9 mouse cellular contexts compared by ENCODE assay signal in the genomic region with DNA sequence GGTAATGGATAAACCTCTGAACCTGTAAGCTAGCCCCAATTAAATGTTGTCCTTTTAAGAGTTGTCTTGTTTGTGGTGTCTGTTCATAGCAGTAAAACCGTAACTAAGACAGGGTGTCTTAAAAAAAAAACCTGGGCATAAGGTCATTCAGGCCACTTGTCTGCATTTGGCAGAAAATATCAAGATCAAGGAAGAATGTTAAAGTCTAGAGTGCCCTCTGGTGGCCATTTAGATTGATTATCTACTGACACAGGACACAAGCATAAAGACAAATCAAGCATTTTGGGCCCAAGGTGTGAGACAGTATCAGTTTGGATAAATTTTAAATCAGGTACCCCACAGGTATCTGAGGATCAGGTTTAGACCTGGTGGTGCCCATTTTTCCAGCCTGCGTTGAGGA. TPM values are rescaled to one million over a fixed set of nuclear protein-coding genes. Genes with fewer than 3 reads are reported as not detected.
DNase-seq lines count a peak whose midpoint lies in the region; ATAC-seq lines count a peak whose summit lies in the region.
"Had no signal": no experiment of that assay in that cellular context is flagged by ENCODE, and none has a peak within 500 bp of the region (broad histone marks: within the 10 kb centered on the region; RNA-seq: fewer than 3 reads in every experiment).

No protein-coding gene starts in this region.

- no peak for ATAC-seq in hindbrain, embryonic 11.5 days (ENCODE audit: low FRiP score)
- ATAC-seq in hindbrain, embryonic 16.5 days: no peak
- ATAC-seq in inflammation-experienced regulatory T-cells, adult 6 months: peak; percentile 46
- ATAC-seq in neural tube, embryonic 15.5 days (ENCODE audit: low FRiP score): no peak
- ATAC-seq in midbrain, embryonic 11.5 days (ENCODE audit: low FRiP score): no peak

- no peak overlapping the region for H3K4me2 ChIP-seq in hindbrain, embryonic 11.5 days (replicated peaks; ENCODE audit: low read depth, low read length)
- no peak overlapping the region for H3K4me2 ChIP-seq in hindbrain, embryonic 16.5 days (ENCODE audit: low read length)
- no peak overlapping the region for H3K4me2 ChIP-seq in neural tube, embryonic 15.5 days
- H3K4me2 ChIP-seq in midbrain, embryonic 11.5 days: no peak overlapping the region
- H3K4me2 ChIP-seq: heart, embryonic 15.5 days had no signal

- no peaks in the 10 kb centered on the region for H3K36me3 ChIP-seq in hindbrain, embryonic 11.5 days (ENCODE audit: control insufficient read depth, insufficient read depth, low read length)
- H3K36me3 ChIP-seq in hindbrain, embryonic 16.5 days (ENCODE audit: control insufficient read depth, insufficient read depth, low read length): no peaks in the 10 kb centered on the region
- H3K36me3 ChIP-seq in neural tube, embryonic 15.5 days: no peaks in the 10 kb centered on the region
- H3K36me3 ChIP-seq in midbrain, embryonic 11.5 days (ENCODE audit: control insufficient read depth, insufficient read depth, low read length): no peaks in the 10 kb centered on the region
- H3K36me3 ChIP-seq: heart, embryonic 15.5 days had no signal

- no peaks in the 10 kb centered on the region for H3K4me1 ChIP-seq in hindbrain, embryonic 11.5 days (replicated peaks; ENCODE audit: control insufficient read depth, insufficient read depth, low read length)
- H3K4me1 ChIP-seq in hindbrain, embryonic 16.5 days (ENCODE audit: control insufficient read depth, insufficient read depth, low read depth, low read length): no peaks in the 10 kb centered on the region
- H3K4me1 ChIP-seq in neural tube, embryonic 15.5 days: no peaks in the 10 kb centered on the region
- H3K4me1 ChIP-seq in midbrain, embryonic 11.5 days (ENCODE audit: control insufficient read depth, insufficient read depth, low read length): no peaks in the 10 kb centered on the region
- H3K4me1 ChIP-seq: heart, embryonic 15.5 days had no signal

- H3K9ac ChIP-seq in hindbrain, embryonic 11.5 days (ENCODE audit: low read depth, low read length): no peak overlapping the region
- no peak overlapping the region for H3K9ac ChIP-seq in hindbrain, embryonic 16.5 days (ENCODE audit: low read depth, low read length)
- no peak overlapping the region for H3K9ac ChIP-seq in neural tube, embryonic 15.5 days (replicated peaks)
- no peak overlapping the region for H3K9ac ChIP-seq in midbrain, embryonic 11.5 days (ENCODE audit: low read length)
- H3K9ac ChIP-seq: heart, embryonic 15.5 days had no signal

- H3K27ac ChIP-seq in hindbrain, embryonic 11.5 days (ENCODE audit: low read depth, low read length): no peak overlapping the region
- no peak overlapping the region for H3K27ac ChIP-seq in hindbrain, embryonic 16.5 days (ENCODE audit: low read depth, low read length)
- H3K27ac ChIP-seq in neural tube, embryonic 15.5 days (replicated peaks): no peak overlapping the region
- H3K27ac ChIP-seq in midbrain, embryonic 11.5 days (ENCODE audit: low read depth, low read length): no peak overlapping the region
- H3K27ac ChIP-seq: heart, embryonic 15.5 days had no signal

- H3K4me3 ChIP-seq in hindbrain, embryonic 11.5 days (ENCODE audit: low read depth, low read length): no peak overlapping the region
- H3K4me3 ChIP-seq in hindbrain, embryonic 16.5 days (ENCODE audit: low read length): no peak overlapping the region
- no peak overlapping the region for H3K4me3 ChIP-seq in neural tube, embryonic 15.5 days (replicated peaks)
- no peak overlapping the region for H3K4me3 ChIP-seq in midbrain, embryonic 11.5 days (ENCODE audit: low read depth, low read length)
- H3K4me3 ChIP-seq: heart, embryonic 15.5 days had no signal

- H3K9me3 ChIP-seq in hindbrain, embryonic 11.5 days (ENCODE audit: control insufficient read depth, low read length): no peaks in the 10 kb centered on the region
- H3K9me3 ChIP-seq in hindbrain, embryonic 16.5 days (ENCODE audit: control insufficient read depth, low read length): no peaks in the 10 kb centered on the region
- H3K9me3 ChIP-seq in neural tube, embryonic 15.5 days (replicated peaks): 0 out of 2 replicates have a peak, but pooled peaks cover 3% of the 10 kb centered on the region
- H3K9me3 ChIP-seq in midbrain, embryonic 11.5 days (ENCODE audit: control insufficient read depth, low read length): no peaks in the 10 kb centered on the region
- H3K9me3 ChIP-seq: heart, embryonic 15.5 days had no signal

- no peaks in the 10 kb centered on the region for H3K27me3 ChIP-seq in hindbrain, embryonic 11.5 days (ENCODE audit: control insufficient read depth, insufficient read depth, low read length)
- no peaks in the 10 kb centered on the region for H3K27me3 ChIP-seq in hindbrain, embryonic 16.5 days (replicated peaks; ENCODE audit: control insufficient read depth, insufficient read depth, low read length)
- no peaks in the 10 kb centered on the region for H3K27me3 ChIP-seq in neural tube, embryonic 15.5 days (replicated peaks)
- H3K27me3 ChIP-seq in midbrain, embryonic 11.5 days (ENCODE audit: control insufficient read depth, insufficient read depth, low read length): no peaks in the 10 kb centered on the region
- H3K27me3 ChIP-seq: heart, embryonic 15.5 days had no signal

- 51% methylated on average over 2 of the region's 2 CpGs for WGBS in hindbrain, embryonic 11.5 days
- WGBS in hindbrain, embryonic 16.5 days: 69% methylated on average over 2 of the region's 2 CpGs
- 62% methylated on average over 2 of the region's 2 CpGs for WGBS in neural tube, embryonic 15.5 days
- WGBS in midbrain, embryonic 11.5 days: 72% methylated on average over 2 of the region's 2 CpGs

- DNase-seq in hindbrain, embryonic 11.5 days (ENCODE audit: low spot score): peak; percentile 50
- DNase-seq in 3T3-L1 (ENCODE audit: low read depth, low spot score) (peak; percentile 87), NIH3T3 (ENCODE audit: low read depth) (peak; percentile 75)
- DNase-seq in ovary, adult 18-20 months (ENCODE audit: low spot score): no peak
- DNase-seq in midbrain, embryonic 11.5 days (ENCODE audit: low spot score, missing footprints): no peak

RNA-seq across cellular contexts. Expression of gene D3Ertd254e, which starts 13.3 kb away (rescaled TPM):
- polyA plus RNA-seq in hindbrain, embryonic 11.5 days (2014; fragmentation: Nextera tagmentation; extraction: Ambion mirVana): 11.6 TPM in 2 replicates
- 14.9 and 15.7 TPM in 2 replicates for polyA plus RNA-seq in hindbrain, embryonic 16.5 days (2015; fragmentation: Nextera tagmentation; extraction: Ambion mirVana)
- polyA plus RNA-seq in inflammation-experienced regulatory T-cells, adult 6 months (2017; shearing (Covaris generic)): 1 to 10 TPM; 3.8 to 8.9 (median 7.2) TPM
- polyA plus RNA-seq in neural tube, embryonic 15.5 days (2015; fragmentation: Nextera tagmentation; extraction: Ambion mirVana): 14.8 and 18.1 TPM in 2 replicates
- polyA plus RNA-seq in midbrain, embryonic 11.5 days (2014; fragmentation: Nextera tagmentation; extraction: Ambion mirVana): 9.3 and 10.6 TPM in 2 replicates

Comparison
In these comparisons a context has a peak if more than half of its experiments do, and no peak if none do; other contexts are left out.
1. DNase-seq: peak in hindbrain, embryonic 11.5 days (single experiment), 3T3-L1 (single experiment) and NIH3T3 (single experiment); none in ovary, adult 18-20 months (single experiment) and midbrain, embryonic 11.5 days (single experiment).